Mouse (Mus musculus): Measurements from ENCODE around the gene Npepps. TPM values are rescaled to one million over a fixed set of nuclear protein-coding genes. Genes with fewer than 3 reads are reported as not detected.

Gene Npepps
- polyA plus RNA-seq, 1 experiment: not detected

DNA sequence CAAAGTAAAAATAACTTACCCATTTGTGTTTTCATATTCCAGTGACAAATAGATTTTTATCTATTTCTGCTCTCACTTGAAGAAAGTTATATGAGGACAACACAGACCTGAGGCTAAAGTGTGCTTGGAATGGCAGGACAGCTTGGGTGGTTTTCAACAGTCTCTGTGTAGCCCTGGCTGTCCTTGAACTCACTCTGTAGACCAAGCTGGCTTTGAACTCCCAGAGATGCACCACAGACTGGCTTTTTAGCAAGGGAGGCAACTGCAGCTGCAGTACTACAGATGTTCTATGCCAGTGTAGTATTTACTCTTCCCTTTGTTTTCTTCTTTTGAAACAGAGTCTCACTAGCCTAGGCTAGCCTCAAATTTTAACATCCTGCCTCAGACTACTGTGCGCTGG, 54.3 kb downstream of the Npepps start:
- WGBS: 100% methylated on average over 1 of the region's 1 CpGs
- Histone ChIP-seq H3K27ac (ENCODE audit: insufficient read depth, low read depth, low read length) (no peak overlapping the region), H3K4me1 (ENCODE audit: control insufficient read depth, insufficient read depth, low read length) (no peaks in the 10 kb centered on the region), H3K4me3 (ENCODE audit: insufficient read depth, low read depth, low read length) (no peak overlapping the region)
- TF ChIP-seq CTCF (IDR thresholded peaks at IDR 0.05; ENCODE audit: insufficient read depth, low read depth, low read length): no peak
- no peak for TF ChIP-seq POLR2A (IDR thresholded peaks at IDR 0.05; ENCODE audit: insufficient read depth, low read depth, low read length)

DNA sequence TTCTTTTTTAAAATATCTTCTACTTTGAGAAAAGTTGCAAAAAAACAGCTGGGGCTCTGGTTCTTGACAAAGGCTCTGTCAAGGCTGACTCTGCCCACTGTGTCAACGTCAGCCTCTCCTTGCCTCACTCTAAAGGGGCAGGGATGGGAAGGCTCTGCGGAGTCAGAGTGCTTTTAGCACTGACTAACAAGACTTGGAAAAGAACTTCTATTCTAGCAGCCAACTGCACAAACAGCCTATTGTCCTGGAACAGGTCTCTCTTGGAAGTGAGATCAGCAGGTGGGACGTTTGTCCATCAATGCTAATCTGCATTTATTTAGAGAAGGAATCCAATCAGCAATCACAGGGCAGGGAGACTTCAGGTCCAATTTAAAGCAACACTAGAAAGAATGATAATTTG, 57.0 kb downstream of the Npepps start:
- no peak overlapping the region for H3K27ac ChIP-seq (ENCODE audit: insufficient read depth, low read depth, low read length)
- WGBS: 26% methylated on average over 3 of the region's 3 CpGs
- no peak for TF ChIP-seq POLR2A (IDR thresholded peaks at IDR 0.05; ENCODE audit: insufficient read depth, low read depth, low read length)
- TF ChIP-seq CTCF (IDR thresholded peaks at IDR 0.05; ENCODE audit: insufficient read depth, low read depth, low read length): no peak
- no peak overlapping the region for H3K4me3 ChIP-seq (ENCODE audit: insufficient read depth, low read depth, low read length)
- H3K4me1 ChIP-seq (ENCODE audit: control insufficient read depth, insufficient read depth, low read length): no peaks in the 10 kb centered on the region

GRCm38 (mm10) chr11:97221611-97222010, 58.8 kb downstream of the Npepps start:
- no peak for TF ChIP-seq CTCF (IDR thresholded peaks at IDR 0.05; ENCODE audit: insufficient read depth, low read depth, low read length)
- no peak for TF ChIP-seq POLR2A (IDR thresholded peaks at IDR 0.05; ENCODE audit: insufficient read depth, low read depth, low read length)
- WGBS: 100% methylated on average over 2 of the region's 2 CpGs
- no peak overlapping the region for H3K4me3 ChIP-seq (ENCODE audit: insufficient read depth, low read depth, low read length)
- H3K27ac ChIP-seq (ENCODE audit: insufficient read depth, low read depth, low read length): no peak overlapping the region
- H3K4me1 ChIP-seq (ENCODE audit: control insufficient read depth, insufficient read depth, low read length): no peaks in the 10 kb centered on the region

- TF ChIP-seq CTCF (IDR thresholded peaks at IDR 0.05; ENCODE audit: insufficient read depth, low read depth, low read length) (no peak), POLR2A (IDR thresholded peaks at IDR 0.05; ENCODE audit: insufficient read depth, low read depth, low read length) (no peak)
- H3K4me3 ChIP-seq (ENCODE audit: insufficient read depth, low read depth, low read length): no peak overlapping the region
- H3K4me1 ChIP-seq (ENCODE audit: control insufficient read depth, insufficient read depth, low read length): no peaks in the 10 kb centered on the region
- H3K27ac ChIP-seq (ENCODE audit: insufficient read depth, low read depth, low read length): no peak overlapping the region
- 74% methylated on average over 3 of the region's 3 CpGs for WGBS
Observed at GRCm38 (mm10) chr11:97220211-97220610, 60.2 kb downstream of the Npepps start.

- Histone ChIP-seq H3K27ac (ENCODE audit: insufficient read depth, low read depth, low read length) (no peak overlapping the region), H3K4me1 (ENCODE audit: control insufficient read depth, insufficient read depth, low read length) (no peaks in the 10 kb centered on the region), H3K4me3 (ENCODE audit: insufficient read depth, low read depth, low read length) (no peak overlapping the region)
- TF ChIP-seq POLR2A (IDR thresholded peaks at IDR 0.05; ENCODE audit: insufficient read depth, low read depth, low read length) (no peak), CTCF (IDR thresholded peaks at IDR 0.05; ENCODE audit: insufficient read depth, low read depth, low read length) (no peak)
- WGBS: 90% methylated on average over 5 of the region's 5 CpGs
Observed at GRCm38 (mm10) chr11:97214411-97214810, 66.0 kb downstream of the Npepps start.

DNA sequence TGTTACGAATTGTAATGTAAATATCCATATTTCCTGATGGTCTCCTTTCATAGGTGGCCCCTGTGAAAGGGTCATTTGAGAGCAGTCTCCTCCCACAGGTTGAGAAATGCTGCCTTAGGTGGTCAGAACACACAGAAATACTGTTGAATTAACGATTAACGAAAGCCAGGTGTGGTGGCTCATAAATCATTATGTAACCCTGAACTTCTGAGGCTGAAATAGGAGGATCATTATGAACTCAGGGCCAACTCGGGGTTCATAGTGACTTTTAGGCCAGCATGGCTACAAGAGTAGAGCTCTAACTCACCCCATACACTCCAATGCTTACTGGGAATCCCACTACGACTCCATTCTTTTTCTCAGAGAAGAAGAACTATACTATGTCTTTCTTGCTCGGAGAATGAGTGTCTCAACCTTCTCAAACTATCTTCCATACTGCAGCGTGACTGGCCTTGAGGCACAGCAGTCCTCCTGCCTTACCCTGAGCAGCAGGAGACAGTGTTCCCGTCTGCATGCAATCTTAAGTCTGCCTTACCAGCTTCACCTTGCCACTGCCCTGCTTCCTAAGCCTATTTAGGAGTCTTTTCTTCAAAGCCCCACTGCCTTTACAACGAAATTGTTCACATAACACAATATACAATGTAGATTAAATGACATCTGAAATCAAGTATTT, 69.6 kb downstream of the Npepps start:
- TF ChIP-seq POLR2A (IDR thresholded peaks at IDR 0.05; ENCODE audit: insufficient read depth, low read depth, low read length): no peak
- no peak for TF ChIP-seq CTCF (IDR thresholded peaks at IDR 0.05; ENCODE audit: insufficient read depth, low read depth, low read length)
- H3K27ac ChIP-seq (ENCODE audit: insufficient read depth, low read depth, low read length): no peak overlapping the region
- no peak overlapping the region for H3K4me3 ChIP-seq (ENCODE audit: insufficient read depth, low read depth, low read length)
- H3K4me1 ChIP-seq (ENCODE audit: control insufficient read depth, insufficient read depth, low read length): peaks cover 4% of the 10 kb centered on the region
- WGBS: 91% methylated on average over 9 of the region's 9 CpGs

GRCm38 (mm10) chr11:97207011-97207422, 73.4 kb downstream of the Npepps start:
- 41% methylated on average over 8 of the region's 8 CpGs for WGBS
- Histone ChIP-seq H3K27ac (ENCODE audit: insufficient read depth, low read depth, low read length) (no peak overlapping the region), H3K4me1 (ENCODE audit: control insufficient read depth, insufficient read depth, low read length) (peaks cover 4% of the 10 kb centered on the region), H3K4me3 (ENCODE audit: insufficient read depth, low read depth, low read length) (no peak overlapping the region)
- TF ChIP-seq CTCF (IDR thresholded peaks at IDR 0.05; ENCODE audit: insufficient read depth, low read depth, low read length) (no peak), POLR2A (IDR thresholded peaks at IDR 0.05; ENCODE audit: insufficient read depth, low read depth, low read length) (no peak)

- no peak for TF ChIP-seq POLR2A (IDR thresholded peaks at IDR 0.05; ENCODE audit: insufficient read depth, low read depth, low read length)
- TF ChIP-seq CTCF (IDR thresholded peaks at IDR 0.05; ENCODE audit: insufficient read depth, low read depth, low read length): no peak
- H3K4me1 ChIP-seq (ENCODE audit: control insufficient read depth, insufficient read depth, low read length): no peaks in the 10 kb centered on the region
- no peak overlapping the region for H3K27ac ChIP-seq (ENCODE audit: insufficient read depth, low read depth, low read length)
- 88% methylated on average over 6 of the region's 6 CpGs for WGBS
- H3K4me3 ChIP-seq (ENCODE audit: insufficient read depth, low read depth, low read length): no peak overlapping the region
Observed at GRCm38 (mm10) chr11:97199519-97199918, 80.9 kb downstream of the Npepps start.

DNA sequence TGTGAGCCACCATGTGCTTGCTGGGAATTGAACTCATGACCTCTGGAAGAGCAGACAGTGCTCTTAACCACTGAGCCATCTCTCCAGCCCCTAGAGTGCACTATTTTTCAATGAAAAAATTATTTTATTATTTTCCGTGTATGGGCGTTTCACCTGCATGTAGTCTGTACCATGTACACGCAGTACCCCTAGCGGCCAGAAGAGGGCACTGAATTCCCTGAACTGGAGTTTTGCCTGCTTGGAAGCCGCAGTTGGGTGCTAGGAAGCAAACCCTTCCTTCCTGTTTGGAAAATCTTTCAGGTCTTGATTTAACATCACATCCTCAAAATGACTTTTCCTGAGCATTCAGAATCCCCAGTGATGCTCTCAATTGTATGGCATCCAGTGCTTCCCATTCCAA, 81.8 kb downstream of the Npepps start:
- Histone ChIP-seq H3K27ac (ENCODE audit: insufficient read depth, low read depth, low read length) (no peak overlapping the region), H3K4me3 (ENCODE audit: insufficient read depth, low read depth, low read length) (no peak overlapping the region), H3K4me1 (ENCODE audit: control insufficient read depth, insufficient read depth, low read length) (no peaks in the 10 kb centered on the region)
- no peak for TF ChIP-seq POLR2A (IDR thresholded peaks at IDR 0.05; ENCODE audit: insufficient read depth, low read depth, low read length)
- TF ChIP-seq CTCF (IDR thresholded peaks at IDR 0.05; ENCODE audit: insufficient read depth, low read depth, low read length): 0 out of 2 replicates have a peak, but pooled peaks have one; percentile 37
- WGBS: 12% methylated on average over 5 of the region's 5 CpGs
